Mouse (Mus musculus) adrenal gland, adult 10 weeks (tissue): ENCODE data around the gene Olfr1173. TPM values are rescaled to one million over a fixed set of nuclear protein-coding genes. Genes with fewer than 3 reads are reported as not detected.

ENCODE experiments used
- polyA plus RNA-seq: library from polyadenylated mRNA; stranded (reverse); fragments of 350-450 nt; fragmentation: Illumina TruSeq; extraction: RNeasy Lipid Tissue Mini Kit (QIAGEN cat#74804); gene quantifications from one replicate; pipeline ENCODE4 v1.2.3, GENCODE M21; 2014; ENCODE audit warnings: low read depth, low replicate concordance

Gene Olfr1173
- polyA plus RNA-seq = not detected

GRCm38 (mm10) chr2:88279775-88280174 is at the start of gene Olfr1173:
TSS of gene Olfr1173 (minus strand) at chr2:88279875.

DNA sequence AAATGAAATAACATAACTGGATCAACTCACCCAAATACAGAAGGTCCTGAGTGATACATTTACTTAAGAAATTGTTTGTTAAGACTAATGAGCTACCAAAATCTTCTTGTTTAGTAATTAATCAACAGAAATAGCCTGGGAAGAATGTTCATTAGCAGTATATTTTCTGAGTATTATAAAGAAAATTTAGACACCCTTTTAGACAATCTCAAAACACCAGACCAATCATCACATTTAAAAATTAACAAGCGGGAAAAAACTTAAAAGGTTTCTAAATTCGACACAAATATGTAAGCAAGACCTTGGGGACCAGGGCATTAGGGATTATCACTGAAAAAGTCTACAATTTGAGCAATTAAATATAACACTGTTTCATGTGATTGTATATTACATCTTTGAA is 47.4 kb upstream of the Olfr1173 start, which contains the start of gene Olfr1175-ps:
Olfr1175-ps (minus strand) TSS at position 101 of the 400 bp plus-strand sequence.

GRCm38 (mm10) chr2:88315035-88315434 is 35.4 kb upstream of the Olfr1173 start, which contains the start of gene Olfr1174-ps:
TSS of gene Olfr1174-ps (minus strand) at chr2:88315135.

DNA sequence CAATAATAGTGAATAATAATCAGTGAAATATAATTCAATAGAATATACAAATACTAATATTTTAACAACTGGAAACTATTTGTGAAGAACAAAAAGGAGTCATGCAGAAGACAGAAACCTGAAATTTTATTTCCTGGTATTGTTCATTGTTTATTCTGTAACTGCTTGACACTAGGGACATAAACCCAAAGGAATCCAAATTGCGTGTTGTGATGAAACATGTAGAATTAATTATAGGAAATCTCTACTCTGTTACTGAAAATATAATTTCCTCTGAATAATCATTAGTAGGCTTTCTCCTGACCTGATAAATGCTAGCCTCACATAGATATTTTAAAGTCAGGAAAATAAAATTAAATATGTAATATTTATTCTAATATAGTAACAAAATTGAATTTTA is 51.4 kb downstream of the Olfr1173 start, which contains the start of gene Olfr1170:
Olfr1170 (minus strand) TSS at position 101 of the 400 bp plus-strand sequence.

Other genes starting within 250 kb of the Olfr1173 start
- gene Olfr73, start 242.2 kb downstream of the Olfr1173 start, polyA plus RNA-seq = not detected
- gene Olfr1162, start 228.7 kb downstream of the Olfr1173 start, polyA plus RNA-seq = not detected
- gene Olfr1163, start 208.0 kb downstream of the Olfr1173 start, polyA plus RNA-seq = not detected
- gene Olfr1164, start 185.9 kb downstream of the Olfr1173 start, polyA plus RNA-seq = not detected
- gene Olfr1166, start 151.6 kb downstream of the Olfr1173 start, polyA plus RNA-seq = not detected
- gene Olfr1167, start 124.7 kb downstream of the Olfr1173 start, polyA plus RNA-seq = not detected
- gene Olfr1168, start 98.0 kb downstream of the Olfr1173 start, polyA plus RNA-seq = not detected
- not detected for gene Olfr1170, start 51.5 kb downstream of the Olfr1173 start, polyA plus RNA-seq
- gene Olfr1174-ps, start 35.3 kb upstream of the Olfr1173 start, polyA plus RNA-seq = not detected
- gene Olfr1175-ps, start 47.3 kb upstream of the Olfr1173 start, polyA plus RNA-seq = not detected
- gene Olfr1176, start 56.8 kb upstream of the Olfr1173 start, polyA plus RNA-seq = not detected
- not detected for gene Olfr1177-ps, start 66.6 kb upstream of the Olfr1173 start, polyA plus RNA-seq
- gene Olfr1178, start 107.2 kb upstream of the Olfr1173 start, polyA plus RNA-seq = not detected
- not detected for gene Olfr1179, start 126.6 kb upstream of the Olfr1173 start, polyA plus RNA-seq
- not detected for gene Olfr1180, start 139.3 kb upstream of the Olfr1173 start, polyA plus RNA-seq
- gene Olfr1181, start 146.3 kb upstream of the Olfr1173 start, polyA plus RNA-seq = not detected
- not detected for gene Gm13757, start 169.3 kb upstream of the Olfr1173 start, polyA plus RNA-seq
- gene Olfr1183, start 175.0 kb upstream of the Olfr1173 start, polyA plus RNA-seq = not detected
- not detected for gene Olfr1184, start 203.7 kb upstream of the Olfr1173 start, polyA plus RNA-seq
- gene Olfr1185-ps1, start 213.4 kb upstream of the Olfr1173 start, polyA plus RNA-seq = not detected
- not detected for gene Olfr1186, start 238.7 kb upstream of the Olfr1173 start, polyA plus RNA-seq